Mouse (Mus musculus) neural tube, embryonic 13.5 days (tissue): ENCODE data around the gene Pcbp1. TPM values are rescaled to one million over a fixed set of nuclear protein-coding genes. Genes with fewer than 3 reads are reported as not detected.
A peak's percentile ranks its signal among the peaks of the same experiment; 100 is the strongest.
"Not testable (repeated sequence)": the region's sequence is repeated elsewhere in the genome, so short reads cannot be mapped to it uniquely, and the experiment has no call there.

Experiments
- ATAC-seq: fragments of 200-750 bp; cut with Nextera tagmentation; 2 replicates; pipeline ENCODE4 v1.8.0; 2017; ENCODE audit warnings: low read depth, mild to moderate bottlenecking, moderate TSS enrichment, moderate library complexity
- H3K27ac ChIP-seq: fragments of 300-500 bp; sonication (generic); replicated peaks from 2 replicates; pipeline ENCODE4 v1.5.1; 2015; ENCODE audit warnings: moderate library complexity, mild to moderate bottlenecking, inconsistent platforms
- H3K27me3 ChIP-seq: fragments of 300-500 bp; sonication (generic); 2 replicates; pipeline ENCODE4 v1.6.1; 2015; ENCODE audit warnings: mild to moderate bottlenecking, inconsistent platforms
- H3K36me3 ChIP-seq: fragments of 300-500 bp; sonication (generic); 2 replicates; pipeline ENCODE4 v1.6.1; 2015; ENCODE audit warnings: mild to moderate bottlenecking, inconsistent platforms
- H3K4me1 ChIP-seq: fragments of 300-500 bp; sonication (generic); replicated peaks from 2 replicates; pipeline ENCODE4 v1.6.1; 2015; ENCODE audit warnings: inconsistent platforms
- H3K4me2 ChIP-seq: fragments of 300-500 bp; sonication (generic); 2 replicates; pipeline ENCODE4 v1.6.1; 2015; ENCODE audit warnings: inconsistent platforms, mild to moderate bottlenecking, moderate library complexity
- H3K4me3 ChIP-seq: fragments of 300-500 bp; sonication (generic); 2 replicates; pipeline ENCODE4 v1.5.1; 2015; ENCODE audit warnings: mild to moderate bottlenecking, inconsistent platforms
- H3K9ac ChIP-seq: fragments of 300-500 bp; sonication (generic); 2 replicates; pipeline ENCODE4 v1.6.1; 2015; ENCODE audit warnings: moderate library complexity, mild to moderate bottlenecking, inconsistent platforms
- H3K9me3 ChIP-seq: fragments of 300-500 bp; sonication (generic); 2 replicates; pipeline ENCODE4 v1.6.1; 2016; ENCODE audit warnings: inconsistent platforms
- WGBS: fragments of 180-500 bp; shearing (Covaris S2); methylation state at CpG from one replicate; pipeline ENCODE4 v1.1.7; 2015; 5-methylcytosine and 5-hydroxymethylcytosine counted together
- polyA plus RNA-seq: library from polyadenylated mRNA; unstranded; fragments of >200 nt; fragmentation: Nextera tagmentation; extraction: Ambion mirVana; gene quantifications from 2 replicates; pipeline ENCODE4 v1.2.1, GENCODE M21; 2015

The Pcbp1 gene
- 431 and 435 TPM in 2 replicates for polyA plus RNA-seq

GRCm38 (mm10) chr6:86526032-86526960 lies at the start of gene Pcbp1:
Gene Pcbp1 (minus strand): TSS chr6:86526321.
- Histone ChIP-seq H3K9ac (peak within 1 kb of the TSS; percentile 99), H3K4me2 (peak within 1 kb of the TSS; percentile 98), H3K4me1 (peaks cover 28% of the 10 kb centered on the region), H3K9me3 (no peaks in the 10 kb centered on the region), H3K4me3 (peak within 1 kb of the TSS; percentile 74), H3K27me3 (no peaks in the 10 kb centered on the region), H3K36me3 (peaks cover 25% of the 10 kb centered on the region), H3K27ac (peak within 1 kb of the TSS; percentile 100)
- ATAC-seq: peak; percentile 84
- WGBS: under 1% methylated on average over 88 of the region's 120 CpGs

- peaks cover 12% of the 10 kb centered on the region for H3K4me1 ChIP-seq
- ATAC-seq: no peak
- H3K4me2 ChIP-seq: no peak overlapping the region
- no peaks in the 10 kb centered on the region for H3K9me3 ChIP-seq
- no peak overlapping the region for H3K27ac ChIP-seq
- no peaks in the 10 kb centered on the region for H3K27me3 ChIP-seq
- 91% methylated on average over 3 of the region's 3 CpGs for WGBS
- no peak overlapping the region for H3K9ac ChIP-seq
- H3K4me3 ChIP-seq: no peak overlapping the region
- H3K36me3 ChIP-seq: no peaks in the 10 kb centered on the region
These were observed 48.4 kb upstream of the Pcbp1 start for GRCm38 (mm10) chr6:86574495-86574894.

DNA sequence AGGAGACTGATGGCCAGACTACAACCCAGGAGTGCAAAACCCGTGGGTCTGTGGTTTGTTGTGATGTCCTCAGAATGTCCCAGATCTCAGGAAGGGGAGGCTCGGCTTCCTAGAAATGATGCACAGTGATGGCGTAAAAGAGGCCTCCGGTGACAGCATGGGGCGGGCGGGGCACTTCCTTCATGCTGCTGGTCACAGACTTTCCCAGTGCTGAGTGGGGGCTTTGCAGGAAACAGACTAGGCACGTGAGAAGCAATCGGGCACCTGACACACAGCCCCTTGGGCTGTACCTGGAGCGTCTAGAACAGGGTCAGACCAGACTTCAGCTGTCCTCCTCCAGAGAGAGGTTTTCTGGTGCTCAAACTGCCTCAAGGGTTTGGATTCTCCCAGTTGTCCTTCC lies 44.7 kb upstream of the Pcbp1 start:
- ATAC-seq: no peak
- Histone ChIP-seq H3K9ac (no peak overlapping the region), H3K4me1 (peaks cover 21% of the 10 kb centered on the region), H3K36me3 (peaks cover 15% of the 10 kb centered on the region), H3K27me3 (no peaks in the 10 kb centered on the region), H3K27ac (no peak overlapping the region), H3K4me2 (no peak overlapping the region), H3K9me3 (no peaks in the 10 kb centered on the region), H3K4me3 (no peak overlapping the region)
- WGBS: 59% methylated on average over 9 of the region's 9 CpGs

DNA sequence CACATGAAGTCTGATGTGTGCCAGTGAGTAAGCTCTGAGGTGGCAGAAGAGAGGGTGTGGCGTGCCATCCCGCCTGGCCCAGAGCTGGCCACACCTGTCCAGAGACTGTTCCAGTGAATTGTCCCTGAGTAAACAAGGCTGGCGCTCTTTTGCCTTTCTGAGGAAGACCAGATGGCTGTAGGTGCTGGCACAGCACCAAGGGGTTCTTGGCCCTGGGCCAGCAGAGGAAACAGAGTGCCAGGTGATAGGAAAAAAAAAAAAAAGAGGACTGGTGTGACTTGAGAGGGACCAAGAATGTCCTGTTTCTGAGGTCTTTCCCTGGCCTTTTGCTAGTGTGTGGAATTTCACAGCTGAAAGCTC lies 43.3 kb upstream of the Pcbp1 start:
- Histone ChIP-seq H3K27me3 (no peaks in the 10 kb centered on the region), H3K36me3 (peaks cover 29% of the 10 kb centered on the region), H3K4me3 (no peak overlapping the region), H3K4me2 (no peak overlapping the region), H3K27ac (peak overlapping the region; percentile 62), H3K9me3 (no peaks in the 10 kb centered on the region), H3K9ac (no peak overlapping the region), H3K4me1 (peaks cover 21% of the 10 kb centered on the region)
- 64% methylated on average over 3 of the region's 3 CpGs for WGBS
- ATAC-seq: 0 out of 2 replicates have a peak, but pooled peaks have one; percentile 47

DNA sequence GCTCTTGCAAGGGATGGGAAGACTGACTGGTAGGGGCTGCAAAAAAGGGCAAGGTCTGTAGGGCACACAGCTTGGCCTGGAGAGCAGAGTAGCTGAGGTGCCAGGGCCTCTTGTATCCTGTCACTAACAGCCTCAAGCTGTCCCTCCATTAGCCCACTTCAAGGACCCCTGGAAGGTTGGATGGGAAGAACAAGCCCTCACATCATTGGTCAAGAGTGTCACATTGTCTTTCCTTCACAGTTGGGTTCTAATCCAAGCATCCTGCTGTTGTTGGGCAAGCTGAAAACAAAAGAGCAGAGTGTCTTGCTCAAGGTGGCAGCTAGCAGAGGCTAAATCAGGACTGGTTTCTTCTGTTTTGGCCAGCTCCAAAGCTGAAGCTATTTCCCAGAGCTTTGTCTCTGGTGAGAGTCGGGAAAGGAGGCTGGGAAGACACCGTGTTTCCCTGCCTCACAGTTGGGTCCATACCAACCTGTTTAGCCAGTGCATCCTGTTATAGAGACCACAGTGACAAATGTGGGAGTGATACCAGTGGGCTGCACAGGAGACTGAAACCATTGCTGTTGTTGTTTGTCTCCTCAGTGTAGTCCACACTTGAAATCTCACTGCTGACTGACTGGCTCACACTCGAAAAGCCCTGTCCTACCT lies 42.8 kb upstream of the Pcbp1 start:
- Histone ChIP-seq H3K4me2 (no peak overlapping the region), H3K9ac (no peak overlapping the region), H3K9me3 (no peaks in the 10 kb centered on the region), H3K27me3 (no peaks in the 10 kb centered on the region), H3K4me1 (peaks cover 21% of the 10 kb centered on the region), H3K4me3 (no peak overlapping the region), H3K27ac (peak overlapping the region; percentile 62), H3K36me3 (peaks cover 33% of the 10 kb centered on the region)
- WGBS: 59% methylated on average over 3 of the region's 3 CpGs
- ATAC-seq: 0 out of 2 replicates have a peak, but pooled peaks have one; percentile 19

- peaks cover 14% of the 10 kb centered on the region for H3K4me1 ChIP-seq
- no peaks in the 10 kb centered on the region for H3K9me3 ChIP-seq
- H3K27me3 ChIP-seq: no peaks in the 10 kb centered on the region
- H3K4me3 ChIP-seq: no peak overlapping the region
- 95% methylated on average over 2 of the region's 2 CpGs for WGBS
- H3K4me2 ChIP-seq: no peak overlapping the region
- no peak for ATAC-seq
- no peak overlapping the region for H3K9ac ChIP-seq
- H3K36me3 ChIP-seq: peaks cover 62% of the 10 kb centered on the region
- H3K27ac ChIP-seq: no peak overlapping the region
These were observed 39.7 kb upstream of the Pcbp1 start for GRCm38 (mm10) chr6:86565782-86566181.

DNA sequence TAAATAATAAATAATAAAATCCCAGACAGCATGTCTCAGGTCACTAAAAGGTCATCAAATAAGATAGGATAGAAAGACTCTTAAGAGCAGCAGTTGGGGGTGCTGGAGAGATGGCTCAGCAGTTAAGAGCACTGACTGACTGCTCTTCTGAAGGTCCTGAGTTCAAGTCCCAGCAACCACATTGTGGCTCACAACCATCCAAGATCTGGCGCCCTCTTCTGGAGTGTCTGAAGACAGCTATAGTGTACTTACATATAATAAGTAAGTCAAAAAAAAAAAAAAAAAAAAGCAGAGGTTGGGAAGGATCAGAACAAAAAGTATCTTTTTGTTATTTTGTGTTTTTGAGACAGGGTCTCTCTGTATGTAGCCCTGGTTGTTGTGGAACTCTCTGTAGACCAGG lies 31.1 kb upstream of the Pcbp1 start:
- H3K36me3 ChIP-seq: peaks cover 76% of the 10 kb centered on the region
- H3K9ac ChIP-seq, H3K9me3 ChIP-seq, ATAC-seq, H3K4me2 ChIP-seq, H3K4me3 ChIP-seq, H3K4me1 ChIP-seq, H3K27me3 ChIP-seq, H3K27ac ChIP-seq: not testable (repeated sequence)
- WGBS: 83% methylated on average over 1 of the region's 1 CpGs

GRCm38 (mm10) chr6:86556345-86557058 lies 30.4 kb upstream of the Pcbp1 start:
- no peak overlapping the region for H3K9ac ChIP-seq
- no peak for ATAC-seq
- peaks cover 76% of the 10 kb centered on the region for H3K36me3 ChIP-seq
- H3K4me3 ChIP-seq: no peak overlapping the region
- H3K9me3 ChIP-seq: no peaks in the 10 kb centered on the region
- no peaks in the 10 kb centered on the region for H3K27me3 ChIP-seq
- no peaks in the 10 kb centered on the region for H3K4me1 ChIP-seq
- H3K4me2 ChIP-seq: no peak overlapping the region
- WGBS: 94% methylated on average over 3 of the region's 3 CpGs
- H3K27ac ChIP-seq: no peak overlapping the region

DNA sequence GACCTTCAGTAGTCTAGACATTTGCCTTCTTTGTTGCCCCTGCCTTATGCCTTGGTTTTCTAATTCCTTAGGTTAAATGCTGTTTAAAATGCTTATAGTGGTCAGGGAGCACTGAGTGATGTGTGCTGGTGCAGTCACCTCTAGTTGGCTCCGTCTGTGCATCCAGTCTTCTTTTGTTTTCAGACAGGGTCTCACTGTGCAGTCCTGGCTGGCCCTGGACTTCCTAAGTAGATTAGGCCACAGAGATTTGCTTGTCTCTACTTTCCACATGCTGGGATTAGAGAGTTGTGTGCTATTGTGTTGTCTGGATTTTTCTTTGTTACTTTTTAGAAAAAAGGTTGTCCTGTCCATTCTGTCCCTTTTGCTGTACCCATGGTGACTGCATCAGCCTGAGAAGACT lies 24.5 kb upstream of the Pcbp1 start:
- Histone ChIP-seq H3K4me1 (no peaks in the 10 kb centered on the region), H3K4me2 (no peak overlapping the region), H3K27me3 (no peaks in the 10 kb centered on the region), H3K4me3 (no peak overlapping the region), H3K9me3 (no peaks in the 10 kb centered on the region), H3K36me3 (peaks cover 76% of the 10 kb centered on the region), H3K27ac (no peak overlapping the region), H3K9ac (no peak overlapping the region)
- no peak for ATAC-seq
- WGBS: 63% methylated on average over 1 of the region's 1 CpGs

DNA sequence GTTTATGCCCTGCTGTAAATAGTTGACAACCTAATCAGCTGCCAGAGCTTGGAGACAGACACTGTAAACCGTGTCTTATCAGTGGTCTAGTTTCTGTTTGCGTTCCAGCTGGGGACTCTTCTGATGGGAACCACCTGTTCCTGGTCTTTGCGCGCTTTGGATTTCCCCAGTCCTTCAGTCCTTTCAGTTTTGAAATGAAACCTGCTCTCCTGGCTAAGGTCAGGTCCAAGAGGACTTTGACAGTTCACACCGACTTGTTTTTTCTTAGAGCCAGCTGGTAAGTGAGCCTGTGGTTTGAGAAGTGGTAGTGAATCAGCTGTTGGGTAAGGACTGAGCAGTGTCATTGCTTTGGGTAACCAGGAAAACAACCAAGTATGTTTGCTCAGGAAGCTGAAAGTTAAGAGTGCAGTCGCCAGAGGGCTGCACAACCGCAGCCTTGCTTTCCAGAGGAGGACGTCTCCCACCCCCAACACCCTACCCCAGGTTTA lies 21.8 kb upstream of the Pcbp1 start:
- Histone ChIP-seq H3K4me1 (no peaks in the 10 kb centered on the region), H3K27me3 (no peaks in the 10 kb centered on the region), H3K9ac (no peak overlapping the region), H3K27ac (no peak overlapping the region), H3K36me3 (peaks cover 86% of the 10 kb centered on the region), H3K9me3 (no peaks in the 10 kb centered on the region), H3K4me3 (no peak overlapping the region), H3K4me2 (no peak overlapping the region)
- WGBS: 91% methylated on average over 8 of the region's 8 CpGs
- ATAC-seq: no peak

DNA sequence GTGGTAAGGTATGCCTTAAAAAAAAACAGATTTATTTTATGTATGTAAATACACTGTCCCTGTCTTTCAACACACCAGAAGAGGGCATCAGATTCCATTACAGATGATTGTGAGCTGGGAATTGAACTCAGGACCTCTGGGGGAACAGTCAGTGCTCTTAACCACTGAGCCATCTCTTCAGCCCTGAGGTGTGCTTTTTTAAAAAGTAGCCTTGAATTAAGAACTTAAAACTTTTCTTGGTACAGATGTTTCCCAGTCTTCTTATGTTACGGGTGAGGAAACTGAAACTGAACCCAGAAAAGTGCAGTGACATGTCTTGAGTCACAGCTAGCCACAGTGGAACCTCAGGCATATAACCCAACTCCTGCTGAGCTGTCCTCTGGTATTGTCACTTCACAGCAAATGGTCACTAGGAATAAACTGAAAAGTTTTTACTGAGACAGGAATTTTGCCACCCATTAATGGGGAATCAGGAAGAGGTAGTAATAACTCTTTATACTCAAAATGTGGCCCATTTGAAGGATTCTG lies 21.2 kb upstream of the Pcbp1 start:
- no peaks in the 10 kb centered on the region for H3K4me1 ChIP-seq
- no peaks in the 10 kb centered on the region for H3K9me3 ChIP-seq
- 97% methylated on average over 1 of the region's 1 CpGs for WGBS
- H3K9ac ChIP-seq: no peak overlapping the region
- no peak overlapping the region for H3K4me3 ChIP-seq
- H3K36me3 ChIP-seq: peaks cover 84% of the 10 kb centered on the region
- H3K27ac ChIP-seq: no peak overlapping the region
- no peak overlapping the region for H3K4me2 ChIP-seq
- no peak for ATAC-seq
- H3K27me3 ChIP-seq: no peaks in the 10 kb centered on the region

DNA sequence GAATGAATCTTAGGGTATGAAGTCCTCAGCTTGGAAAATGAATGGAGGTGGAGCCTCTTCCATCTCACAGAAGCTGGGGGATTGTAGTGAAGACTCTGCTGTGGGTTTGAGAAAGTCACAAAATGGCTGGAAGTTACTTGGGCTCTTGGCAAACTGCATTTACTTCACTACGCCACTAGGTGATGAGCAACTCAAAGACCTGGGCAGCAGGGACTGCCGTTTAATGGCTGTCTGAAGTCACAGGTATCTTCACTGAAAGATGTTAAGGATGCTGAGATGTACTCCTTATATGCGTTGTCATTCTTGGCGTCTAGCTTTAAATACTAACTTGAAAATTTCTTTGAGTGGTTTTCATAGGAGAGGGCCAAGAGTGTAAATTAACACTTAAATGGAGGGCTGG lies 19.1 kb upstream of the Pcbp1 start:
- Histone ChIP-seq H3K4me3 (no peak overlapping the region), H3K27ac (no peak overlapping the region), H3K9ac (no peak overlapping the region), H3K4me1 (no peaks in the 10 kb centered on the region), H3K36me3 (peaks cover 84% of the 10 kb centered on the region), H3K4me2 (no peak overlapping the region), H3K9me3 (0 out of 2 replicates have a peak, but pooled peaks cover 3% of the 10 kb centered on the region), H3K27me3 (no peaks in the 10 kb centered on the region)
- 62% methylated on average over 4 of the region's 4 CpGs for WGBS
- ATAC-seq: no peak
